Mouse (Mus musculus) MEL (cell line): ENCODE measurements around the gene Serpina3j. TPM values are rescaled to one million over a fixed set of nuclear protein-coding genes. Genes with fewer than 3 reads are reported as not detected.

Experiments used
- DNase-seq: peaks from one replicate; pipeline ENCODE4 v3.0.0; 2011; ENCODE audit warnings: low read depth, low spot score
- H3K27ac ChIP-seq: 2 replicates; pipeline ENCODE4 v1.5.1; 2012; ENCODE audit warnings: low read depth, mild to moderate bottlenecking, control low read depth, low read length, moderate library complexity; ENCODE audit not compliant: control insufficient read depth
- H3K27me3 ChIP-seq, 2 experiments: fragments of 150-350 bp in 1 of 2; sonication (generic) in 1 of 2; 2 replicates each; pipeline ENCODE4 v1.6.1; 2012; ENCODE audit warnings: low read length in 2 of 2, mild to moderate bottlenecking in 2 of 2, improper control_type of control experiment in 1 of 2, moderate library complexity in 1 of 2; ENCODE audit not compliant: insufficient read depth in 2 of 2, control insufficient read depth in 1 of 2
- H3K36me3 ChIP-seq, 2 experiments: 2 replicates each; pipeline ENCODE4 v1.6.1; 2012 to 2014; ENCODE audit warnings: low read length in 2 of 2, improper control_type of control experiment in 1 of 2, inconsistent platforms in 1 of 2, mild to moderate bottlenecking in 1 of 2; ENCODE audit not compliant: insufficient read depth in 2 of 2, control insufficient read depth in 1 of 2
- H3K4me1 ChIP-seq, 2 experiments: fragments of 150-350 bp in 1 of 2; sonication (generic) in 1 of 2; 2 replicates each; pipeline ENCODE4 v1.6.1; 2012; ENCODE audit warnings: low read length in 2 of 2, improper control_type of control experiment in 1 of 2, mild to moderate bottlenecking in 1 of 2; ENCODE audit not compliant: insufficient read depth in 2 of 2, control insufficient read depth in 1 of 2
- H3K4me3 ChIP-seq, 2 experiments: fragments of 150-350 bp in 1 of 2; sonication (generic) in 1 of 2; 2 replicates each; pipeline ENCODE4 v1.5.1; 2012; ENCODE audit warnings: low read depth in 2 of 2, low read length in 2 of 2, mild to moderate bottlenecking in 2 of 2, moderate library complexity in 2 of 2, control low read depth in 1 of 2, improper control_type of control experiment in 1 of 2; ENCODE audit not compliant: control insufficient read depth in 1 of 2, insufficient read depth in 1 of 2
- H3K79me2 ChIP-seq: 2 replicates; pipeline ENCODE4 v1.6.1; 2012; ENCODE audit warnings: mild to moderate bottlenecking, low read length, moderate library complexity; ENCODE audit not compliant: control insufficient read depth, poor library complexity, insufficient read depth
- H3K9ac ChIP-seq: 2 replicates; pipeline ENCODE4 v1.6.1; 2012; ENCODE audit warnings: low read depth, mild to moderate bottlenecking, control low read depth, low read length, moderate library complexity; ENCODE audit not compliant: control insufficient read depth, poor library complexity, severe bottlenecking
- H3K9me3 ChIP-seq: fragments of 150-350 bp; sonication (generic); replicated peaks from 2 replicates; pipeline ENCODE4 v1.6.1; 2012; ENCODE audit warnings: mild to moderate bottlenecking, low read length, improper control_type of control experiment, moderate library complexity; ENCODE audit not compliant: insufficient read depth
- CHD1 ChIP-seq: IDR thresholded peaks from 2 replicates; pipeline ENCODE4 v1.6.1; 2012; ENCODE audit warnings: low read depth, mild to moderate bottlenecking, inconsistent platforms, low read length, improper control_type of control experiment
- ELF1 ChIP-seq: IDR thresholded peaks from 2 replicates; pipeline ENCODE4 v1.6.1; 2014; ENCODE audit warnings: low read depth, mild to moderate bottlenecking, inconsistent platforms, low read length, improper control_type of control experiment, moderate library complexity
- EP300 ChIP-seq, 2 experiments: IDR thresholded peaks; 2 replicates each; pipeline ENCODE4 v1.6.1; 2011; ENCODE audit warnings: improper control_type of control experiment in 2 of 2, low read length in 2 of 2, low read depth in 1 of 2, mild to moderate bottlenecking in 1 of 2
- ETS1 ChIP-seq: IDR thresholded peaks from 2 replicates; pipeline ENCODE4 v1.6.1; 2012; ENCODE audit warnings: low read depth, mild to moderate bottlenecking, inconsistent platforms, low read length, improper control_type of control experiment, moderate library complexity
- GATA1 ChIP-seq: IDR thresholded peaks from 2 replicates; pipeline ENCODE4 v1.6.1; 2011; ENCODE audit warnings: low read depth, low read length, improper control_type of control experiment
- KAT2A ChIP-seq: conservative IDR thresholded peaks from 2 replicates; pipeline ENCODE4 v1.6.1; 2012; ENCODE audit warnings: low read depth, low read length, improper control_type of control experiment, inconsistent platforms
- MAFK ChIP-seq: IDR thresholded peaks from 2 replicates; pipeline ENCODE4 v1.6.1; 2011; ENCODE audit warnings: low read depth, mild to moderate bottlenecking, low read length, improper control_type of control experiment, borderline replicate concordance
- MAX ChIP-seq: IDR thresholded peaks from 2 replicates; pipeline ENCODE4 v1.6.1; 2011; ENCODE audit warnings: low read length, improper control_type of control experiment
- MAZ ChIP-seq: IDR thresholded peaks from 2 replicates; pipeline ENCODE4 v1.6.1; 2012; ENCODE audit warnings: low read depth, mild to moderate bottlenecking, inconsistent platforms, low read length, improper control_type of control experiment
- MEF2A ChIP-seq: IDR thresholded peaks from 2 replicates; pipeline ENCODE4 v1.6.1; 2014; ENCODE audit warnings: low read depth, mild to moderate bottlenecking, inconsistent platforms, low read length, improper control_type of control experiment; ENCODE audit not compliant: poor library complexity, insufficient replicate concordance, severe bottlenecking; ENCODE audit errors: extremely low read depth
- MXI1 ChIP-seq: IDR thresholded peaks from 2 replicates; pipeline ENCODE4 v1.6.1; 2011; ENCODE audit warnings: mild to moderate bottlenecking, low read depth, low read length, improper control_type of control experiment
- MYB ChIP-seq: IDR thresholded peaks from 2 replicates; pipeline ENCODE4 v1.6.1; 2011; ENCODE audit warnings: mild to moderate bottlenecking, low read depth, low read length, improper control_type of control experiment
- NRF1 ChIP-seq: IDR thresholded peaks from 2 replicates; pipeline ENCODE4 v1.6.1; 2014; ENCODE audit warnings: low read depth, mild to moderate bottlenecking, inconsistent platforms, low read length, improper control_type of control experiment, moderate library complexity; ENCODE audit not compliant: poor library complexity, insufficient read depth, severe bottlenecking
- POLR2AphosphoS2 ChIP-seq: IDR thresholded peaks from 2 replicates; pipeline ENCODE4 v1.6.1; 2011; ENCODE audit warnings: low read length, improper control_type of control experiment
- POLR2AphosphoS5 ChIP-seq: IDR thresholded peaks from 2 replicates; pipeline ENCODE4 v1.6.1; 2012; ENCODE audit warnings: low read depth, borderline replicate concordance, mild to moderate bottlenecking, inconsistent platforms, low read length, moderate library complexity, mixed read lengths
- SIN3A ChIP-seq: IDR thresholded peaks from 2 replicates; pipeline ENCODE4 v1.6.1; 2012; ENCODE audit warnings: low read length, improper control_type of control experiment, inconsistent platforms
- SMC3 ChIP-seq: IDR thresholded peaks from 2 replicates; pipeline ENCODE4 v1.6.1; 2011; ENCODE audit warnings: low read depth, low read length, improper control_type of control experiment
- TAL1 ChIP-seq: IDR thresholded peaks from 2 replicates; pipeline ENCODE4 v1.6.1; 2012; ENCODE audit warnings: mild to moderate bottlenecking, inconsistent platforms, low read length, moderate library complexity, mixed read lengths
- TBP ChIP-seq: IDR thresholded peaks from 2 replicates; pipeline ENCODE4 v1.8.0; 2011; ENCODE audit warnings: low read depth, low read length, improper control_type of control experiment
- TCF12 ChIP-seq: IDR thresholded peaks from 2 replicates; pipeline ENCODE4 v1.6.1; 2014; ENCODE audit warnings: low read depth, mild to moderate bottlenecking, inconsistent platforms, low read length, improper control_type of control experiment, moderate library complexity
- UBTF ChIP-seq: IDR thresholded peaks from 2 replicates; pipeline ENCODE4 v1.6.1; 2012; ENCODE audit warnings: low read depth, mild to moderate bottlenecking, inconsistent platforms, low read length, improper control_type of control experiment, moderate library complexity, borderline replicate concordance; ENCODE audit not compliant: insufficient read depth
- ZC3H11A ChIP-seq: IDR thresholded peaks from 2 replicates; pipeline ENCODE4 v1.6.1; 2012; ENCODE audit warnings: low read depth, mild to moderate bottlenecking, inconsistent platforms, low read length, improper control_type of control experiment
- ZKSCAN1 ChIP-seq: IDR thresholded peaks from 2 replicates; pipeline ENCODE4 v1.6.1; 2012; ENCODE audit warnings: low read depth, mild to moderate bottlenecking, inconsistent platforms, low read length, improper control_type of control experiment, moderate library complexity
- ZMIZ1 ChIP-seq: IDR thresholded peaks from 2 replicates; pipeline ENCODE4 v1.6.1; 2012; ENCODE audit warnings: low read depth, mild to moderate bottlenecking, inconsistent platforms, low read length, improper control_type of control experiment, moderate library complexity
- ZNF384 ChIP-seq: IDR thresholded peaks from 2 replicates; pipeline ENCODE4 v1.6.1; 2012; ENCODE audit warnings: low read depth, mild to moderate bottlenecking, inconsistent platforms, low read length, improper control_type of control experiment
- polyA plus RNA-seq, 2 experiments: library from polyadenylated mRNA; stranded (reverse) in 1 of 2; unstranded in 1 of 2; fragments of >175 nt in 1 of 2; fragments of >200 nt in 1 of 2; gene quantifications; 2 replicates each; pipeline versions ENCODE4 v1.2.1 to v1.2.4; 2012; ENCODE audit warnings: low replicate concordance in 2 of 2, low read depth in 1 of 2; ENCODE audit not compliant: insufficient read length in 2 of 2, insufficient read depth in 1 of 2, missing spikeins in 1 of 2
- total RNA-seq: library from RNA; depleted of rRNA; stranded (reverse); fragments of 300-350 nt; gene quantifications from 2 replicates; pipeline ENCODE4 v1.2.3, GENCODE M21; 2012

Gene Serpina3j
- total and polyA plus RNA-seq, 3 experiments = not detected

GRCm38 (mm10) chr12:104298049-104298448, 16.3 kb upstream of the Serpina3j start:
- H3K27me3 ChIP-seq = no peaks in the 10 kb centered on the region
- H3K27ac ChIP-seq = no peak overlapping the region
- no peaks in the 10 kb centered on the region for H3K4me1 ChIP-seq
- DNase-seq = no peak
- H3K36me3 ChIP-seq = no peaks in the 10 kb centered on the region
- H3K9me3 ChIP-seq = no peaks in the 10 kb centered on the region
- TF ChIP-seq MAX (no peak), ZNF384 (no peak), ZC3H11A (no peak), MYB (no peak), SIN3A (no peak), ZKSCAN1 (no peak), TBP (no peak), POLR2AphosphoS5 (no peak), ELF1 (no peak), UBTF (no peak), TAL1 (no peak), MXI1 (no peak)
- no peak overlapping the region for H3K4me3 ChIP-seq
- no peaks in the 10 kb centered on the region for H3K79me2 ChIP-seq
- no peak overlapping the region for H3K9ac ChIP-seq

- H3K9ac ChIP-seq = no peak overlapping the region
- no peak overlapping the region for H3K4me3 ChIP-seq
- no peak for DNase-seq
- no peaks in the 10 kb centered on the region for H3K36me3 ChIP-seq
- H3K27me3 ChIP-seq = no peaks in the 10 kb centered on the region
- TF ChIP-seq POLR2AphosphoS2 = no peak
- no peak for TF ChIP-seq NRF1
- TF ChIP-seq SIN3A = no peak
- TF ChIP-seq ZMIZ1 = no peak
- TF ChIP-seq MAZ = no peak
- no peak for TF ChIP-seq CHD1
- TF ChIP-seq ETS1 = no peak
- no peak for TF ChIP-seq EP300 (IDR thresholded peaks at IDR 0.05; ENCODE audit: low read depth in 1 of 2, low read length in 2 of 2)
- TF ChIP-seq ZKSCAN1 = no peak
- TF ChIP-seq TCF12 = no peak
- no peak for TF ChIP-seq ZNF384
- TF ChIP-seq SMC3 = no peak
- TF ChIP-seq MEF2A = no peak
- TF ChIP-seq KAT2A = no peak
- no peak for TF ChIP-seq ELF1
- TF ChIP-seq MAFK = no peak
- no peak for TF ChIP-seq POLR2AphosphoS5
- TF ChIP-seq MYB = no peak
- no peak for TF ChIP-seq GATA1
- H3K4me1 ChIP-seq = no peaks in the 10 kb centered on the region
- no peak overlapping the region for H3K27ac ChIP-seq
- no peaks in the 10 kb centered on the region for H3K9me3 ChIP-seq
- H3K79me2 ChIP-seq = no peaks in the 10 kb centered on the region
These were observed 8.4 kb upstream of the Serpina3j start for GRCm38 (mm10) chr12:104305991-104306390.
